Mouse (Mus musculus): ENCODE data around the gene Tbx2.

Tbx2 gene

GRCm38 (mm10) chr11:85825031-85825430, 7.3 kb upstream of the Tbx2 start:
- no peak for DNase-seq (ENCODE audit: low read depth in 2 of 2, low spot score in 2 of 2)

DNA sequence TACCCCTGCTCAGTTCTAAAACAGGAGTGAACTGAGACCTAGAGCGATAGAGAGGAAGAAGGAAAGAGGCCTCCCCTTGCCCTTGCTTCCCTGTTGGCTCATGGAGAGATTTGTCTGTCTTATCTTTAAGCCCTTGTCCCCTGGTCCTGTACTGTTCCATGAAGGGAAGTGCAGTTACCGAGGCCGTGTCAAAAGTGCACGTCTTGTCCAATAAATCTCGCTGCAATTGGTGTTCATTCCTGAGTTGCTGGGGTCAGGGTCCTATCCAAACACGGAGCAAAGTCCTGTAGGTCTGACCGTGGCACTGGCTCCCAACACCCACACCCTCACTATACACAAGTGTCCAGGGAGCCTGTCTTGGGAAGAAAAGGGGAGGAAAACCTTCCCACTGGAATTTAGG, 6.5 kb upstream of the Tbx2 start:
- DNase-seq (ENCODE audit: low read depth in 2 of 2, low spot score in 2 of 2), result no peak

DNA sequence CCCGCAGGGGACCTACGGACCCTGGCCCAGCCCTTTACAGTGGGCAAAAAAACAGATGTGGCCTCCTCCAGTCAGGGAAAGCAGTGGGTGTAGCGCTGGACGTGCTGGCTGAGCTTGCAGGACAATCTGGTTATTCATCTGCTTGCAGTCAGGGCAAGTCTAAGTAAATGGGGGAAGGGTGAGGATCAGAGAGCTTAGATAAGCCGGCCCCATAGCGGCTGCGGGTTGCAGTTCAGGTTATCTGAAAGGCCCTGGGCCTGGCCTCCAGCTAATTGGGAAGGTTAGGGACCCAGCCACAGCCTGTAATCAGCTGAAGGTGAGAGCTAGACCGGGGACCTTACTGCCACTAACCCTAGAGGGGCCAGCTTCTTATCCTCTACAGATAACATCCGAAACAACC, 5.0 kb upstream of the Tbx2 start:
- DNase-seq (ENCODE audit: low read depth in 2 of 2, low spot score in 2 of 2), result no peak

GRCm38 (mm10) chr11:85828691-85829519, 3.4 kb upstream of the Tbx2 start:
- no peak for DNase-seq (ENCODE audit: low read depth in 2 of 2, low spot score in 2 of 2)

DNA sequence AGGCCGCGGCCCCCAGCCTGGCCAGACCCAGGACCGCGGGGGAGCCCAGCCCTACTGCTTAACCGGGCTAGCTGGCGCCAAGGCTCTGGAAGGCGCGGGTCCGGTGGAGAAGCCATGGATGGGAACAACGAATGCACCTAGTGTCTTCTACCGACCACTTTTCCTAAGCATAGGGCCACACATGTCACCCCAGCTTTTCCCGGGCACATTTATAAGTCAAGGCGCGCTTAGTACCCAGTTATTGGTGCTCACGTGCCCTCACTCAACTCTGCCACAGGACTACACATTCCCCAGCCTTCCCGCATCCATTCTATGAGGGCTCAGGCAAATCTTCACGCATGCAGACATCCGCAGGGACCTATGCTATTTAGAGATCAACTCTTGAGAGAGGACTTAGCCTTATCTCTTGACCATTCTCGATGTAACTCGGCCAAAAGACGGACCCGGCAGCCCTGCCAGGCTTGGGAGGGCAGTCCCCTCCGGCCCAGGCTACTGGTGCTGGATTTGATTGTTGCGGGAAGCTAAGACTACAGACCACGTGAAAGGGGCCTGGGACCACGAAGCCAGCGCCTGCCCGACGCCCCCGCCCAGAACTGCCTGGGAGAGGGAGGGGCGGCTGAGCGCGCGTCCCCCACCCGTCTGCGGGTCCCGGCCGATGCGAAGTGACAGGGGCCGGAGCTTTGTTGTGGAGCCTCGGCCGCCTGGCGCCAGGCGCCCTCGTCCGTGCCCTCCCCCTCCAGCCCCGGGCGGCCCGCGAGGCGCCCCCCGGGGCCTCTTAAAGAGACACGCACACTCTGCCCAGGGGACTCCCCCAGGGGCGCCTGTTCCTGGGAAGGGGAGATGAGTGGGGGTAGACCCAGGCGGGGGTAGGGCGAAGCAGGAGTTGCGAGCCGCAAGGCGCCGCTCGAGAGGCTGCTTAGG, 2.6 kb upstream of the Tbx2 start:
- DNase-seq (ENCODE audit: low read depth in 2 of 2, low spot score in 2 of 2), result no peak

DNA sequence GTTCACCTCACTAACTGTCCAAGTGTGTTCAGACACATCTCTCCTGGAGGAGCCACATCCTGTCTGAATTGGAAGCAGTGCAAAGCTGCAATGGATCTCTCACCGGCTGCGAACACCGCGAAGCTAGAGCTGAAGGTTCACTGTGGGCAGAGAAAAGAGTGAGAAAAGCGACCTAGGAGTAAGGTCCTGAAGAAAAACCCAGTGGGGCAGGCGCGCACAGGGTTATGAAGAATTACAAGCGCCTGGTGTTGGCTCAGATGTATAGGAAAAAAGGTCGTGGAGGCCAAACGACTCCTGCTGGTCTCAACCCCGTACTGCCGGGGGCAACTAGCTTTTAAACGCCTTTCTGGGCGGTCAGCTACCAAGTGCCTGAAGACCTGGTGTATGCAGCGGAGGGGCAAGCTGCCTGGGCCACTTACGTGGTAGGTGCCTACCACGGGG, 1.4 kb upstream of the Tbx2 start:
- no peak for DNase-seq (ENCODE audit: low read depth in 2 of 2, low spot score in 2 of 2)

DNA sequence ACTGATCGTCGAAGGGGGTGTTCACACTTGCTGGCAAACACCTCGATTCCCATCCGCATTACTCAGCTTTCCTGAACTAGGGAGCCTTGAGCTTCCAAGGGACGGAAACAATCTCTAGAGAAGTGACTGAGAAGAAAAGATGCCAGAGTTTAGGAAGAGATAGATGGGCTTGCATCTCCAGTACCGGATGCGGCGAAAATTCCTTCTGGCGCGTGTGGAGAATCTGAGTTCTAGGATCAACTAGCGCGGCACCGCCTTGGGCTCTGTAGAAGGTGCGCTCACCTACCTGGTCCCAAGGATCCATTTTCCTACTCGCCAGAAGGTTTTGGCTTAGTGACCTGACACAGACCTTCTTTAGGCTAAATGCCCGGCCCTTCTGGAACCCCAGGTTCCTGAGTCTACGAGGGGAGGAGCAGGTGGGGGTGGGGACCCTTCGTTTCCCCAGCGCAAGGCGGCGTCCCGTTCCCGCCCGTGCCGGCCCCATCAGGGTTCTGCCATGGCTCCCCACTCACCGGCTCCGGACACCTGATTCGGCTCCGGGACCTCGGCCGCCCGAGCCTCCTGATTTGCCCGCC, 608 bp upstream of the Tbx2 start:
- DNase-seq (ENCODE audit: low read depth in 2 of 2, low spot score in 2 of 2), result no peak

DNA sequence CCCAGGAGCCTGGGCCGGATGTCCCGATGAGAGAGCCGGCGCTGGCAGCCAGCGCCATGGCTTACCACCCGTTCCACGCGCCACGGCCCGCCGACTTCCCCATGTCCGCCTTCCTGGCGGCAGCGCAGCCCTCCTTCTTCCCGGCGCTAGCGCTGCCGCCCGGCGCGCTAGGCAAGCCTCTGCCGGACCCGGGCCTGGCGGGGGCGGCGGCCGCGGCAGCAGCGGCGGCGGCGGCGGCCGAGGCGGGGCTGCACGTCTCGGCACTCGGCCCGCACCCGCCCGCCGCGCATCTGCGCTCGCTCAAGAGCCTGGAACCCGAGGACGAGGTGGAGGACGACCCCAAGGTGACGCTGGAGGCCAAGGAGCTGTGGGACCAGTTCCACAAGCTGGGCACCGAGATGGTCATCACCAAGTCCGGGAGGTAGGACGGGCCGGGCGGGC, 750 bp downstream of the Tbx2 start:
- no peak for DNase-seq (ENCODE audit: low read depth in 2 of 2, low spot score in 2 of 2)

GRCm38 (mm10) chr11:85833761-85834385, 1.5 kb downstream of the Tbx2 start:
- DNase-seq (ENCODE audit: low read depth in 2 of 2, low spot score in 2 of 2), result no peak

DNA sequence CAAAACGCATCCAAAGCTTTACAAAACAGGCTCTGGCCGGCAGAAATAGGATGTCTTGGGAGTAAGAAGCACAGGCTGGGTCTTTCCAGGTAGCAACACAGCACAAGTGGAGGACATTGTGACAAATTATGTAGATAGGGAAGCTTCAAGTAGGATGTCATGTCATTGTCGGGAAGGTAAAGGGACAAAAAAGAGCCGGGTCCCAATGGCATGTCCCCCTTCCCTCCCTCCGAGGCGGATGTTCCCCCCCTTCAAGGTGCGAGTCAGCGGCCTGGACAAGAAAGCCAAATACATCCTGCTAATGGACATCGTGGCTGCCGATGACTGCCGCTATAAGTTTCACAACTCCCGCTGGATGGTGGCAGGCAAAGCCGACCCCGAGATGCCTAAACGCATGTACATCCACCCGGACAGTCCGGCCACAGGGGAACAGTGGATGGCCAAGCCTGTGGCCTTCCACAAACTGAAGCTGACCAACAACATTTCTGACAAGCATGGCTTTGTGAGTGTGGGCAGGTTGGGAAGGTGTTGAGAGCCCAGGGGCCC, 2.1 kb downstream of the Tbx2 start:
- no peak for DNase-seq (ENCODE audit: low read depth in 2 of 2, low spot score in 2 of 2)

DNA sequence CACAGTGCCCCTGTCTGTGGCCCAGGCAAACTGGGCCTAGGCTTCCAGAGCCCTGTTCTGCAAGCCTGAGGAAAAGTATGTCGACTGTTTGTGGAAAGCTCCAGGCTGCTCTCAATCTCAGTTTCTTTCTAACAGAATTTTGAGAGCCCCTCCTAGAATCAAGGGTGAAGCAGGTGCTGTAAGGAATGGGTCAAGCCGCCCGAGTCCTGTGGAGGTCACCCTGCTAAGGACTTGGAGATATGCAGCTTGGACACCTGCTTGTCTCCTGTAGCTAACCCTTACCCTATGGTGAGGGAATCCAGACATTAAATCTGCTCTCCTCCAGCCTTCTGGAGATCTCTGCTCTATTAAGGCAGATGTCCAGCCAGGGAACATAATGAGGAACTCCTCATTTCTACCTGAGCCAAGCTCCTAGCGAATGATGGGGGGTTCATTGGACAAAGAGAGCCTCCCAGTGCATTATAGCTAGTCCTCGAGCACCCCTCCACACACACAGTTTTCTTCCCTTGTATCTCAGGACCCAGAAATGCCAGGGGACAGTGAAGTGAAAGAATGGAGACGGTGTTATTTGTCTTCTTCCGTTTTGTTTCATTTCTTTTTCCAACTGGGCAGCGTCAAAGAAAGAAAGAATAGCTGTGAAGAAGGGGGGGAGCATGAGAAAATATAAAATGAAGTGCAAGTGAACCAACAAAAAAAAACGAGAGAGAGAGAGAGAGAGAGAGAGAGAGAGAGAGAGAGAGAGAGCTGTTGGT, 2.8 kb downstream of the Tbx2 start:
- no peak for DNase-seq (ENCODE audit: low read depth in 2 of 2, low spot score in 2 of 2)

- DNase-seq (ENCODE audit: low read depth in 2 of 2, low spot score in 2 of 2), result no peak
Measured at GRCm38 (mm10) chr11:85835753-85836522, 3.6 kb downstream of the Tbx2 start.

DNA sequence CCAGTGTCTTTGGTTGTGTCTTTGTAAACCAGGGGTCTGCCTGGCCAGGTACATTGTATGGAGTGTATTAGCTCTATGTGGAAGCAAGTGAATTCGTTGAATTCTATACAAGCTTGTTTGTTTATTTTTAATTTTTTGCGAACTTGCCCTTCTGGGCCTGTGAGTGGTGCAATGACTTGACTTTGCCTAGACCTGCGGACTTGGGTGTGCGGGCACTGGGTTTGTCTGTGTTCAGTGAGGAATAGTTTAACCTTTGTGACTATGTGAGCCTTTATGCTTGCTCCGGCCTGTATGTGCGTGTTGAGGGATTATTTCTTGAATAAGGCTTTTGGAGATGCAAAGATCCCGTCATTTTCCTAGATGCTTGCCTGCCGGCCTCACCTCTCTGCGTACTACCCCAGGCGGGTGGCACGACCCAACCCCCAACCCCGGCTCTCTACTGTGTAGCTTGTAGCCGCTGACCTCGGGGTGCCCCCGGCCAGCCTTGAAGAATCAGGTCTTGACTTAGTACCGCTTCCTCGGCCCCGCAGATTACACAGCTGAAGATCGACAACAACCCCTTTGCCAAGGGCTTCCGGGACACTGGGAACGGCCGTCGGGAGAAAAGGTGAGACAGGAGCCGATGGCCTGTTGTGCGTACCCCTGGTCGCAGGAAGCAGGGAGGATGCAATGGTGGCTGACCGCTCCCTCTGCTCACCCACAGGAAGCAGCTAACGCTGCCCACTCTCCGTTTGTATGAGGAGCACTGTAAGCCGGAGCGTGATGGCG, 4.4 kb downstream of the Tbx2 start:
- DNase-seq (ENCODE audit: low read depth in 2 of 2, low spot score in 2 of 2), result no peak

GRCm38 (mm10) chr11:85837291-85837647, 4.9 kb downstream of the Tbx2 start:
- no peak for DNase-seq (ENCODE audit: low read depth in 2 of 2, low spot score in 2 of 2)

GRCm38 (mm10) chr11:85837648-85838423, 5.5 kb downstream of the Tbx2 start:
- no peak for DNase-seq (ENCODE audit: low read depth in 2 of 2, low spot score in 2 of 2)

GRCm38 (mm10) chr11:85838424-85839257, 6.3 kb downstream of the Tbx2 start:
- no peak for DNase-seq (ENCODE audit: low read depth in 2 of 2, low spot score in 2 of 2)
